Mouse (Mus musculus) CD4-positive, CD25-positive, alpha-beta regulatory T cell, adult 4 months (primary cell): ENCODE measurements at regions not wholly inside any gene's neighbourhood (a gene's known extent, or its start where the extent isn't known, plus 50 kb on each side); places are given as distances from the start of the nearest gene placed in this dataset.

Experiments used
- ATAC-seq: one replicate; pipeline ENCODE4 v1.8.0; 2017

DNA sequence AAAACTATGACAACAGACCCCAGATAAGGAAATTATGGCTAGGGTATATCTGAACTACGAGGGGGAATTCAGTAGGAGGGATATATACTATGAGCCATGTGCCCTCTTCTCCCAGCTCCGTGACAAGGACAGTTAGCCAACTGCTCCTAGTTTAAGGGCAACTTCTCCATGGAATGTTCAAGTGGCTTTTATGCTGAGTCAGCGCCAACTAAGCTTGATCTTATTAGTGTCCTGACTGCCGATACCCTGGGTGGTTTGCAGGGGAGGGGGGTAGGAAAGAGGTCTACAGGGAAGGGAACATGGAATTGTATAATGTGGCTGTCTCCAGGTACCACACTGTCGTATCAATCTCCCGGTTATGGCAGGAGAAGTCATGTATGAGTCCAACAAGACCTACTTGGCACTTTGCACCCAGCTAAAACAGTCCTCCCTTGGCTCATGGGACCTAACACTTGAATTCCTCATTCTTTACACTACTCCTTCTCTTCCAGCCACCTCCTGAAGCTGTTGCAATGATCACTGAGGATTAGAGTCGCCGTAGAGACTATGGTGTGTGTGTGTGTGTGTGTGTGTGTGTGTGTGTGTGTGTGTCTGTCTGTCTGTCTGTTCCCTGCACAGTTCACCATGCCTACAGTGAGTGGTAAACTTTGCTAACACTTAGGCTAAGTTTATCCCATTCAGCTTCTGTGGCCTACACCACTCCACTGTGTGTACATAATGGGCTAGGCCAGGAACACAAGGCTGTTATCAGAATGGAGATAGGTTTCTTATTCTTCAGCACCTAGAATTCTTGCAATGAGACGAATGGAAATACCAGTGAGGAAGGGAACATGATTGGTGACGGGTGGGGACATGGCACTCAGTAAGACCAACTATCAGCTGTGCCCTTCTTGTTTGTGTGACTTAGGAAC, 1251.1 kb upstream of the A1bg start:
- no peak for ATAC-seq

DNA sequence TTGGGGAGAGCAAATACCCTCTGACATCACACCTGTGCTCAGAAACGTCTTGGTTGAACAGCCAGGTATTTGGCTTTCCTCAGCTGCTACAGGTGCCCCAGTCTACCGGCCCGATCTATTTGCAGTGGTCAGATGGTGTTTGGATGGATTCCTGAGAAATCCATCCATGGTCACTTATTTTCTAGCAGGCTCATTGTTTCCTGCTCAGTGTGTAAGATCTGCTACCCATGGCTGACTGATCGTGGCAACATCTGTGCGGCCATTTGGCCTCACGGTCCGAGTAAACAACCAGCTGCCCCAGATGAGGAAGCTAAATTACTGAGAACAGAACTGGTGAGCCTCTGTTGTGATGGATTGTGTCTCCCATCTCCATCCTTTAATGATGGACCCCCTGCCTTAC, 1248.8 kb upstream of the A1bg start:
- no peak for ATAC-seq

DNA sequence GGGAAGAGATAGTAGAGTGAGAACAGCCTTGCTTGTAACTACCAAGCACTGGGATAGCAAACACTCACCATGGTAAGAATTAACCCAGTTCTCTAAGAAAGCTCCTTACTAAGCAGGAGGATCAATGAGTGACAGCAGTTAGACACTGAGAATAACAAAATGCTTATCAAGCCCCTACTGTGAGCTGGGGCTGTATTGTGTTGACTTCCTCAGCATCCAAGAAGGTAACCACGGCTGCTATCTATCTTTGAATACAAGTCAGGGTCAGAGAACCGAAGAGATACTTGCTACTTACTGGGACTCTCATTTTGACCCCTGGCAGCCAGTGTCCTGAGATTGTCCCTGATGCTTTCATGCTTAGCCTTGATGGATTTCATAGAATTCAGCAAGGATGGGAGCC, 1248.4 kb upstream of the A1bg start:
- no peak for ATAC-seq

DNA sequence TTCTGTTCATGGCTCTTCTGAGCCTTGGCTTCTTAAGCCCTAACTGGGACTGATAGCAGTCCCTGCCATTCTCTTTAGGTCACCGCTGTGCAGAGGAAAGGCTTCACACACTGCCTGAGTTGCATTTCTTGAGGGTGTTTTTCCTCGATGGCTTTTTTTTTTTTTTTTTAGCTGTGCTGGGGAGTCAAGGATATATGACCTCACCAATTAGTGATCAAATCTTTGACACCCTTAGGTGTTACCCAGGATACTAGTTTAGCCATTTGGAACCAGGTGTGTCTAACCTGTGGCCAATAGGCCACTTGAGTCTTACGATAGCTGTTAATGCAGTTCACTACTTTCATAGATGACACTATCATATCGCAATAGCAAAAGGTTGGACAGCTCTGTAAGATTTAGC, 1247.5 kb upstream of the A1bg start:
- ATAC-seq: no peak

DNA sequence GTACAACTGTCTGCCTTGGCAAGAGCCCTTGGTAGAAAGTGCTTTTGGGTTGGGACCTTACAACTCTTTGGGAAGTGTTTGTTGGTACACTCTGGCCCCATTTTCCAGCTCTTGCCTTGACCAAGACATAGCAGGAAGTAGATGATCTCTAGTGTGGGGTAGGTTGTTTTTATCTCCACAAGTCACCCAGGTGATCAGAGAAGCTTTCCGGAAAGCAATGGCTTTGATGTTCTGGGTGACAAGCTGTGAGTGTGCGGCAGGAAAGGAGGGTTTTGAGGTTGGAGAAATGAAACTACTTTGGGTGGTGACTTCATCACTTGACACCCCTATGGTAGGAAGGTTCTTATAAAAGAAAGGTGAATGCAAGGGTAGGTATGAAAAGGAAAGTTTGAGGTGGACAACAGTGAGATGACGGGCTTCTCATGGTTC, 1246.8 kb upstream of the A1bg start:
- peak; percentile 79 for ATAC-seq

DNA sequence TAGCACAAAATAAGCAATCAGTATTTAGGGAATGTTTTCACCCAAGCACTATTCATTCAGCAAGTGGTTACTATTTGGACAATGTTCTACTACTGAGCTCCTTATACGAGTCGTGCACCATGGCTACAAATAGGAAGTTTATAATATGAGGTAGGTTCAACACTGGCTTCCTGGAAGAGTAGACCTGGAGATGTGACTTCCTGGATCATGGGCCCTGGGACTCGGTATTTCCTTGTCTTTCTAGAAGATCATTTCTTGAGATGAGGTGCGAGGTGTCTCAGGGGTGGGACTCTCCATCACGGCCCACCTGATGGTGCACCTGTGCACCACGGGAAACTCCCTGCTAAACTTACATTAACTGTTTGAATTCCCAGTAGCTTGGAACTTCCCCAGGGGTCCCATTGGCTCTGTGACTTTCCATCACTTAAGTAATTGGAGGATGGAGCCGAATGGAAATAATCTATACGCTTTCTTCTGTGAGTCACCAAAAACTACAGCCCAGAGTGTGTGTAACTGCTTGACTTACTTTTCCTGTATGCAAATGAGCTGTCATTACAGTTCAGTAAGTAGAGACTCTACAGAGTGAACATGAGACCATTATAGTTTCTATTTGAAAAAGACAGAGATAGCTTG, 1246.3 kb upstream of the A1bg start:
- ATAC-seq: peak; percentile 67

DNA sequence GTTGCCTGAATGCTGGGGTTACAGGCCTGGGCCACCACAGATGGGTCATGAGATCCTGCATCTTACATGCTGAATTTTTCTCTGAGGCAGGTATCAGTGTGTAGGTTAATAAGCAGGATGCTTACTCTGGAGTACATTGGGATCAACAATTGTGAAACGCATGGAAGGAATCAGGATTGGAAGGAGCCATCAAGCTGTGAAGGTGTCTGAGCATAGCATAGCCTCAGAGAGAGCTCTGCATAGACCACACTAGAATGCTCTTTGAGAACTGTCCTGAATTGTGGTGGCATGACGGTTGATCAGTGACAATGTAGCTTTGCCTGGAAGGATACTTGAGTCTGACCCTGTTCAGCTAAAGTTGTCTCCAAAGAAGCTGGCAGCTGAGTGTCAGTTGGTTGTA, 1245.7 kb upstream of the A1bg start:
- no peak for ATAC-seq

DNA sequence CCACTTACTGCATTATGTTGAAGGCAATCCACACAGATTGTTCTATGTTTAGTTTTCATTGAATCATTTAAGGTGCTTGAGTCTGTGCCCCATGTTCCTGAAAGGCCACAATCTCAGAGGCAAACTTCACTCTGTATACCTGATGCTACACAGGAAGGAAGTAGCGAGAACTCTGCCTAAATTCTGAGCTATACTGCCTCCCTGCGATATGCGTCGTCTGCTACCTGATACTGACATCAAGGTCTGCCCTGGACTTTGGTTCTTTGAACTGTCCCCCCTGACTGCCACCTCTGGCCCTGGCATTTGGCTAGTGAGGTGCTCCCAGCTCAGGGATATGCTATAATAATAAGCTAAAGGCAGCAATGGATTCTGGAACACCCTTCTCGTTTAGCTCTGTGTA, 1244.0 kb upstream of the A1bg start:
- ATAC-seq: no peak

DNA sequence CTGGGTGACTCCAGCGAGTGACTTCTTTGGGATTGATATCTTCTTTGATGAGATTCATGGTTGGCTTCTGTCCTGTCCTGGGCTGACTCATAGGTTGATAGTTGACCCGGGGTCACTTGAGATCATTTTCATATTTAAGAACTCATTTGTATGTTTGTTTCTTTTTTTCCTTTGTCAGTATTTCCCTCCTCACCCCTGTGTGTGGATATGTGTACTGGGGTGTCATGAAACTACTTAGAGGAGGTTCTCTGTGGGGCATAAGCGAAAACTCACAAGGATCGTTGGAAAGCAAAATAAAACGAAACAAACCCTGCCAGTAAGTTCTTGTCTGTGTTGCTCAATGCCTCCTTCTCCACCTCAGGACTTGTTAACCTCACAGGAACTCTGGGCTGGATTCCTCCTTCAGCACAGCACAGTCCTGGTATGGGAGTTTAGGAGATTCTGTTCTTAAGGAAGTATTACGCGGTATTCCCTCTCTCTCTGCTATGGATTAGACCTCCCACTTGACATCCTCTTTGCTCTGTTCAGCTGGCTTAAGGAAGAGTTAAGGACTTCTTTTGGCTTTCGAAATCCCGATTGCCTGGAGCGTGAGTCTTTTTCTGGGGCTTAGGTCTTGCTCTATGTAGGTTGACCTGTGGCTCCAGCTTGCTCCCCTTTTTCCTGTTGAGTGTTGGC, 1243.2 kb upstream of the A1bg start:
- ATAC-seq: no peak

DNA sequence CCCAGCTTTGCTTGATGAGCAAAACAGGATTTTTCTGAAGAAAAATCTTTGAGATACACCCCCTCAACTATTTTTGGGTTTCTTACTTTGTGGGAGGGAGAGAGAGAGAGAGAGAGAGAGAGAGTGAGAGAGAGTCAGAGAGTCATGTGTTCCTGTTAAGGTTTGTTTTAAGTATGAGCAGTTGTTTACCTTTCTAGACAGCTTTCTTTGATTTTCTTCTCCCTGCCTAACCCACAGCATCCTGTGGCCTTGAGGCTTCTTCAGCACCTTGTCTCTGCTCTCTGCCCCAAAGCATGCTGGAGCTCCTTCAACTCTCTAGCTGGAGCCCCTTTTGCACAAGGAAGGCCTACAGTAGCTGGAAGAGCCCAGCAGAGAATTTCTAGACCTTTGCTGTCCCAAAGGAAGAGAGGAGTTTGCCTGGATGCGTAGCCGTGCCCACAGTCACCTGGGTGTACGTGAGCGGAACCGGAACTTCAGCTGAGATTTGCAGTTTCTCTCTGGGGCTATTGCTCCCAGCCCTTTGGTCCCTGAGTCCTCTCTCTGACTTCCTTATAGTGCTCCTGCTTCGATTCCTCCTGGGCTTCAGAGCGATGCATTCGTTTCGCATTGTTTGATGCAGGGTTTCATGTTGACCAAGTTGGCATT, 1242.1 kb upstream of the A1bg start:
- peak; percentile 48 for ATAC-seq

DNA sequence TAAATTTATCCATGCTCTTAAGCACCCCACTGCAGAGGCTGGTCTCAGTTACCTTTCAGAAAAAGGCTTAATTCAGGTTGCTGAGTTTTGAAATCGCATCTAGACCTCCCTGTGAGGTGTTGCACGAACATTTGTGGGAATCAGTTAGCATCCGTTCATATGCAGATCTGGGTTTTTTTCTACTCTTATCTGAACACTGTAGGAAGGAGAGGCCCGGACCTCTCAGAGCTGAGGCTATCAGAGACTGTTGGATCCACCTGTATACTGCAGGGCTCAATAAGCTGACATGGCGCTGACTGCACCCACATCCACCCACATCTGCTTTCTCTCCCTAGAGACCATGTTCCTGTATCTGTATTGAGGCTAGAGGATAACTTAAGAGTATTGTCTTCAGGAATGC, 1240.4 kb upstream of the A1bg start:
- no peak for ATAC-seq

DNA sequence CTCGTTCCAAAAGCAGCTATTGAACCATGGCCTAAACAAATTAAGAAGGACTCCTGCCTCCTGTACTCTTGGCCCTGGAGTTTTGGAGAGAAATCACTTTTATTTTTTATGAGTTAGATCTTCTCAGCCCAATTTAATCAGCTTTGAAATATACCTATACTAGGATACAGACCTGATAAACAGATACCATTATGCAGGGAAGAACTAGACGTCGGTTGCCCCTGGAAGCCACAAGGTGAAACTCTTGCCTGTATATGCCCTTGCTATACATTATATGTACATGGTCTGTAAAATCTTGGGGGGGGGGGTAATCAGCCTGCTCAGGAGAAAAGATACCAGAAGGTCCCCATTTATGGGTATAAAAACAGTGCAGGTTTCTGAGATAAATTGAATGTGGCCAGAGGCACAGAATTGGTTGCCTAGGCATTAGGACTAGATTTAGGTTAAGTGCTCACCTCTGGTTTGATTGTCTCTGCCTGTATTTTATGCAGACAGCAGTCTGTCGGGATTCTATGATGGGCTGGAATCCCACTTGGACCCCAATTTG, 1239.9 kb upstream of the A1bg start:
- no peak for ATAC-seq

DNA sequence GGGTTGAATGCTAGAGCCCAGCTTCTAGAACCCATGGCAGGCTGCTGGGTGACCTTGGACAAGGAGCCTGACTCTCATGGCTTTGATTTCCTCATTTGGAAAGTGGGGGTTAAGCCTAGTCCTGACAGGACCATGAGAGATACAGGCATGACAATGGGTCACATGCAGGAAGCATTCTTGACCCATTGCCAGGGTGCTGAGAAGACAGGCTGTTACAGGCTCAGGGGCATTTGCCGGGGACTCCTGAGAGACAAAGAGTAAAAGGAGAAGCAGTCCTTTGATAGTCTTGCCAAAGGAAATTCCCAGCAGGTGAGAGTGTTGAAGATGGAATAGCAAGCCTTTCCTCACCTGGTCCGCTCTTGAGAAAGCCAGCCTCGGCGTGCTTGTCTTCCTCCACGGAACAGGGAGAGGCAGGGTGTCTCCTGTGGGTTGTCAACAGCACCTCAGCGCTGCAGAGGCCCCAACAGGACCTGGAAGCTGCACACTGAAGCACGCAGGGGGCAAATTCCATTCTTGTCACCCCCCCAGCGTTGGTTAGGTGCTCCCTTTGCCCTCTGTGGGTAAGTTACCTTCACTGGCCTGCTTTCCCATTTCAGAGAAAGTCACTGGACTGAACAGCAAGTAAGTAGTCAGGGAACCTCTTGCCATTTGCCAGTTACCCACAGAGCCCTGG, 1239.3 kb upstream of the A1bg start:
- no peak for ATAC-seq

DNA sequence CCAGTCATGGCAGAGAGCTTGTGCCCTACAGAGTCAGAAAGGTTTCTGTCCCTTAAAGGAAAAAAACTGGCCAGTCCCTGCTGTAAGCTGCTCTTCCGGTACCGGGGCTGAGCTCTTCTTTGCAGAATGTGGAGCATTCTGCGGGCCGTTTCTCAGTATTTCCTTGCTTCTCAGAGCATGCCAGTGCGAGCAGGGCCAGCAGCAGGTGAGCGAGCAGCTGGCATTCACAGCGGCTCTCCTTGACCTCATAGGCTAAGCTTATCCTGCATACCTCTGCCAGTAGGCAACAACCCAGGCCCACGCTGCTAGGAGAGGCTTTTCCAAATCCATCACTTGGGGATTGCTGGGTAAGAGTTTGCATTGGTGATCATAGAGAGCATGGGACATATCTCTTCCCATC, 1238.2 kb upstream of the A1bg start:
- no peak for ATAC-seq

DNA sequence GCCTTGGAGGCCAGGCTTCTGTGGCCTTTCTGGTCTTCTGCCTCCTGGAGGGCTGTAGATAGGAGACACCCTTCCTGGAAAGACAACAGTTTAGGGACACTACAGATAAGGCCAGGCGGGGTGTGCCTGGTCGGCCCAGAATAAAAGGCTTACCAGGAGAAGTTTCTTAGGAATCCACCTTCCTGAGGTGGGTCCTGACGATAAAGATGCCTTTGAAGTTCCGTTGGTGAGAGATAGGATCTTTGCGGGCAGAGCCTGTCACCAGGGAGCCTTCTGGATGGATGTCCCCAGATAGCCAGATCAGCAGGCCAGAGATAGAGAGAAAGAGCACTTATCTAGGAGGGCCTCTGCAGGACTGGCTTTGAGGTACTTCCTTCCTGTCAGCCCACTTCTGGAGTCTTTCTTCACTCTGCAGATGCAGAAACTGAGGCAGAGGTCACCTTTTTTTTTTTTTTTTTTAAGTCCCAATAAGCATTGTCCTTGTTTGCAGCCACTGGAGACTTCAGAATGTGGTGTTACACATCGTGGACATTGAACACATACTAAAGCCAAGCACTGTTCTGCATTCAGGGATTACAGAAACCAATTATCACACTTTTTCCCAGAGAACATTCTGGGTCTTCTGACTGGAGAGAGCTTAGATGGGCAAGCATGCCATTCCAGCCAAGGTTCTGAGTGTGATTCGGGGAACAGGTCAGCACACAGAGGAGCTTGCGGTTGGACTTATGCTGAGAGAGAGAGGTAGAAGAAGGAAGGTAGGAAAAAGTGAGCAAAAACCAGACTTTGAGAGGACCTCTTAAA, 1236.3 kb upstream of the A1bg start:
- no peak for ATAC-seq

DNA sequence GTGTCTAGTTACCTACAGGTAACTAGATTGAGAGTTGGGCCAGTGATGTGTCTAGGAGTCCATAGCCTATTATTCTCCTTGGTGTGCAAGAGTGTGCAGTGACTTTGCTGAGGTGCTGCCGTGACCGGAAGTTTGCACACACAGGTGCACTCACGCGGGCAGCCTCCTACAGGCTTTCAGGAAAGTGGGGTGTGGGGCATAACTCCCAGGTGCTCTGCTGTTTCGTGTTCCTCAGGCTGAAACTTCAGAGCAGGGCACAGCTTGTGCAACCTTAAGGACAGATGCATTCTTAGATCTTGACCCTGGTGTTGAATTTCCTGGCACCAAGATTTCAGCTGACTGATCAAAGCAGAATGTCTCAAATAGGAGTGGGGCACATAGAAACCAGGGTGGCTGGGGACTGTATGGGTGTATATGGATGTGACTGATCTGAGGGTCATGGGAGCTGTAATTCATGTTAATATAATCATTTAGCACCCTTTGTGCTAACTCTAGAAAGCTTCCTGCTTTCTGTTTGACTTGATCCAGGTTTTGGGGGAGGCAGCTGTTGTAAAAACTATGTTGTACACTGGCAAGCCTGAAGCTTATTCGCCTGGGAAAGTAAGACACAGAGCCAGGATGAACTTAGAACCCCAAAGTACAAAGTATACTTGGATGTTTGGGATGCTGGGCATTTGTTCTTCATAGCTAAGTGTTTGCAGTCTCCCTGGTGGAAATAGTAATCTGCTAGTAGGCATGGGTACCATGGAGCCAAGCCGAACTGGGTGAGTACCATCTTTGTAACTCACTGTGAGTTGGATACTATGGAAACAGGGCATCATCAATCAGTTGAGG, 1234.6 kb upstream of the A1bg start:
- ATAC-seq: peak; percentile 23

DNA sequence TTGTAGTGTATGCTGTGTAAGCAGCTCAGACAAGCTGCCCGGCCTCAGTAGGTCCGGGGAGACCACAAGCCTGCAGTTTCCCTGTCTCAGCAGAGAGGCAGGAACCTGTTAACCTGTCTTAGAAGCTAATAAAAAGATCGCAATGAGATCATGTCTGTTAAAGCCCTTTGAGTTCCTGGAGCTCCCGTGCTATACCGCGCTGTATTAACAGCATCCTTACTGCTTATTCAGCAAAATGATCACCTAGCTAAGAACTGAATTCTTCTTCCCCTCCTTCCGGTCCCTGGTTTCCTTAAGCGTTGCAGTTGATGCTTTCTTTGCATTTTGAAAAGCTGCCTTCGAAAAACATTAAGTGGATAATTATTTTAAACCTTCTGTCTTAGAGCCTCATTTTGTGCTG, 1230.4 kb upstream of the A1bg start:
- no peak for ATAC-seq

DNA sequence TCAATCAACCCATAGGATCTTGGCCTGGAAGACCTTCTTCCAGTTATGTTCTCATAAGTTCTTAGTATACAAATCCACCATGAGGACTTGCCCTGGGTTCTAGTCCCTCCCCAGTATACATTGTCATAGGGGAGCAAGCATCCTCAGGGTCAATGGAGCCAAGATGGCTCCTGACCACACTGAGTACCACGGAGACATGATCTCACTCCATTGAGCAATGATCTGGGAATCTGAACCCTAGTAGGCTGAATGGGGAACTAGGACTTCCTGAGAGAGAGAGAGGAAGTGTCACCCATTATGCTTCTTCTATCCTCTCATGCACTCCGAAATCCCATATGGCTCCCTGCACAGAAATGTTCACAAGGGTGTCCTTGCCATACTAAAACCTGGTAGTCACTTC, 1229.3 kb upstream of the A1bg start:
- no peak for ATAC-seq

DNA sequence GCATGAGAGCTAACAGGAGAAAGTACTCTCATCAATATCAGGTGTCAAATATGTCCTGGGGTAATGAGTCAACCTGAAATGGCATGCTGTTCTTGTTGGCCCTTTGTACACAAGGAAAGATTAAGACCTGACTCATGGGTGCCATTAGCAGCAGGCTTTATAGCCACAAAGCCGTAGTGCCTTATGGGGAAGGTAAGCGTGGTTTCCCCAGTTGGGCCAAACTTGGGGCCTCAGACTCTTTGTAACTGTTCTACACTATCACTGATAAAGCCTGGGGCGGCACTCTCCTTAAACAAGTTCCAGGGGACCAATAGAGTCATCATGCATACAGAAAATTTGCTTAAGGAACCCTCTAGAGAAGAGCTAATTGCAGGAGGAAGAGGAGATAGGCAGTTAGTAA, 1228.9 kb upstream of the A1bg start:
- ATAC-seq: no peak

DNA sequence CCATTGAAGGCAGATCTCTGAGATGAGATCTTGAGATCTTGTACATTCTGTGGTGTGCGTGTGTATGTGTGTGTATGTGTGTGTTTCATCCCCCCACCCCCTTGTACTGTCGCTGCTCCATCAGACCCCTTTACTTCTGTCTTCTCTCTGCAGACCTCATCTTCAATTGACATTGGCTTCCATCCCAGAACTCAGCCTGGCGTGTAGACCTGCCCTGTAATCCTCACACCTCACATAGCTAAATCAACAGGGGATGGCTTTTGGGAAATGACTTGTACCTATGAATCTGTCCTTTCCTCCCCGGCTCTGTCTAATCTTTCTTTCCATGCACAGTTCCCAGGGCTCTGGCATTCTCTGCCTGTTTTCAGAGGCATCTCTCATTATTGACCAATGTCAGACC, 1227.5 kb upstream of the A1bg start:
- no peak for ATAC-seq
